Mouse (Mus musculus) limb, embryonic 15.5 days (tissue): Measurements from ENCODE around the gene Zfand6. TPM values are rescaled to one million over a fixed set of nuclear protein-coding genes. Genes with fewer than 3 reads are reported as not detected.
A peak's percentile ranks its signal among the peaks of the same experiment; 100 is the strongest.

Experiments
- ATAC-seq: fragments of 200-750 bp; cut with Nextera tagmentation; 2 replicates; pipeline ENCODE4 v1.8.0; 2017; ENCODE audit warnings: low read depth, moderate TSS enrichment; ENCODE audit not compliant: insufficient number of reproducible peaks, low FRiP score, low TSS enrichment
- H3K27ac ChIP-seq: fragments of 300-500 bp; sonication (generic); 2 replicates; pipeline ENCODE4 v1.5.1; 2015; ENCODE audit warnings: moderate library complexity, mild to moderate bottlenecking, inconsistent platforms
- H3K27me3 ChIP-seq: fragments of 300-500 bp; sonication (generic); 2 replicates; pipeline ENCODE4 v1.6.1; 2015; ENCODE audit warnings: inconsistent platforms
- H3K36me3 ChIP-seq: fragments of 300-500 bp; sonication (generic); 2 replicates; pipeline ENCODE4 v1.6.1; 2015; ENCODE audit warnings: inconsistent platforms
- H3K4me1 ChIP-seq: fragments of 300-500 bp; sonication (generic); 2 replicates; pipeline ENCODE4 v1.6.1; 2015; ENCODE audit warnings: inconsistent platforms
- H3K4me2 ChIP-seq: fragments of 300-500 bp; sonication (generic); 2 replicates; pipeline ENCODE4 v1.6.1; 2015; ENCODE audit warnings: mild to moderate bottlenecking, inconsistent platforms
- H3K4me3 ChIP-seq: fragments of 300-500 bp; sonication (generic); 2 replicates; pipeline ENCODE4 v1.5.1; 2015; ENCODE audit warnings: mild to moderate bottlenecking, inconsistent platforms
- H3K9ac ChIP-seq: fragments of 300-500 bp; sonication (generic); 2 replicates; pipeline ENCODE4 v1.6.1; 2015; ENCODE audit warnings: inconsistent platforms
- H3K9me3 ChIP-seq: fragments of 300-500 bp; sonication (generic); 2 replicates; pipeline ENCODE4 v1.6.1; 2016; ENCODE audit warnings: inconsistent platforms
- WGBS: fragments of 180-500 bp; shearing (Covaris S2); methylation state at CpG from one replicate; pipeline ENCODE4 v1.1.7; 2015; 5-methylcytosine and 5-hydroxymethylcytosine counted together
- polyA plus RNA-seq: library from polyadenylated mRNA; unstranded; fragments of >200 nt; fragmentation: Nextera tagmentation; extraction: Ambion mirVana; gene quantifications from 2 replicates; pipeline ENCODE4 v1.2.1, GENCODE M21; 2015

Zfand6 gene
- polyA plus RNA-seq, 1 experiment from 2014 or later, result 153 TPM

DNA sequence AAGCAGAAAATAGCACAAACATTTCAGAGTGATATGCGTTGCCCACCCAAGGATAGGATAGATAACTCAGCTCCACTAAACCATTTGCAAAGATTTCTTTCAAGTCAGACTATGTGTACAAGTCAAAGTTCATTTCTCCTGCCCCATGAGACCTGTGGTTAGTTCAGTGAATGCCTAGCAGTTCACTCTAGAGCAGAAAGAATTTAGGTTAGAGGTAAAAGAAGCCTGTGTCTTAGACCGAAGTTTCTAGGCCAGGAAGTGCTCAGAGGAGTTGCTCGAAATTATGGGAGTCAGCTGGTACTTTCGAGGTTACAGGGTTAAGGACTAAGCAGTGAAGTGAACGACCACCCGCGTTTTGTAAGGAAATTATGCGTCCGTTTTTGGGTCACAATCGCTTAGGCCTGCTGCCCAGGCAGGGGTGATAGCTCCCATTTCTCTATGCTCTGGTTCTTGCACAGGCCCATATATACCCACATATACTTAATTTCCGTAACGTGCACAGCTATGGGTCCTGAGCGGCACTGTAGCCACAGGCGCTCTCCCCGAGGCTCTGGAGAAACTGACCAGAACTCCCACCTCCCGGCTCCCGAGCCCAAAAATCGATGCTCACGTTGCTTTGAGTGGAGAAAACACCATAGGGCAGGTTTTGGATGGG is 84.6 kb downstream of the Zfand6 start:
- no peaks in the 10 kb centered on the region for H3K36me3 ChIP-seq
- H3K9me3 ChIP-seq, result no peaks in the 10 kb centered on the region
- 9% methylated on average over 19 of the region's 19 CpGs for WGBS
- no peak overlapping the region for H3K27ac ChIP-seq
- H3K4me1 ChIP-seq, result peaks cover 7% of the 10 kb centered on the region; the same call in 1 of the 2 replicates
- no peaks in the 10 kb centered on the region for H3K27me3 ChIP-seq
- no peak for ATAC-seq
- H3K4me3 ChIP-seq, result peak overlapping the region; percentile 54
- H3K9ac ChIP-seq, result peak overlapping the region; percentile 42; the same call in 1 of the 2 replicates
- peak overlapping the region; percentile 92 for H3K4me2 ChIP-seq

DNA sequence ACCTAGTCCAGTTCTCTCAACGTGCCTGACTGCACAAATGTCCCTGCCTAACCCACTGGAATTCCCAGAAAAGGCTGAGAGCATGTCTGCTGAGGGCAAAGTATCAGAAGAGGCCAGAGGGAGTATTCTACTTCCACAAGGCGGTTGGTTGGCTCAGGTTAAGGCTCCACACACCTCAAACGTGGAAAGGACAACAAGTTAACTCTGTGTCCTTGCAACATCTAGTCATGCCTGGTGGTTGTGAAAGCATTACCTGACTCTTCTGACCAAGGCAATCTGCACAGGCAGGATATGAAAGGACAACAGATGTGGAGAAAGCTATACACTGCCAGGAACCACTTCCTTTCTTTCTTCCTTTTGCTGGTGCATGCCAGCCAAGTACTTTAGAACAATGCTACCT is 85.3 kb downstream of the Zfand6 start:
- no peaks in the 10 kb centered on the region for H3K27me3 ChIP-seq
- H3K27ac ChIP-seq, result no peak overlapping the region
- no peak overlapping the region for H3K4me3 ChIP-seq
- ATAC-seq, result no peak
- no peaks in the 10 kb centered on the region for H3K36me3 ChIP-seq
- no peak overlapping the region for H3K9ac ChIP-seq
- H3K4me2 ChIP-seq, result no peak overlapping the region
- H3K4me1 ChIP-seq, result peaks cover 7% of the 10 kb centered on the region; the same call in 1 of the 2 replicates
- H3K9me3 ChIP-seq, result no peaks in the 10 kb centered on the region
- WGBS, result 55% methylated on average over 3 of the region's 3 CpGs

DNA sequence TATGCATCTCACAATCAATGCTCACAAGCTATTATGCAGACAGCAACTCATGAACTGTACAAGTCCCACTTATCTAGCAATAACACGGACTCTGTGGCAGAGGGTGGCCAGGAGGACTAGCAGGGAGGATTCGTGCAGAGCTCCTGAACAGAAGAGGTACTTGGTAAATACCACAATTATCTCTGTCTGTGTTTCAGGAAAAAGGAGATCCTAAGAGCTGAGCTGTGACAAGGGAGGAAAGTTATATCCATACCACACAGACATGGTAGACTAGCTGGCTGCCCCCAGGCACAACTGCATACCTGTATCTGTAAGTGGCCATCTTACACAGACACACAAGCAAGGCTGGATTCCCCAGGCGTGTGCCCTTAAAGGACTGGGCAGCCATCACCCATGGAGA is 88.4 kb downstream of the Zfand6 start:
- Histone ChIP-seq H3K27me3 (no peaks in the 10 kb centered on the region), H3K9ac (no peak overlapping the region), H3K9me3 (no peaks in the 10 kb centered on the region), H3K4me2 (no peak overlapping the region), H3K36me3 (no peaks in the 10 kb centered on the region), H3K4me3 (no peak overlapping the region), H3K27ac (no peak overlapping the region), H3K4me1 (peaks cover 7% of the 10 kb centered on the region; the same call in 1 of the 2 replicates)
- ATAC-seq, result no peak
- WGBS, result 82% methylated on average over 3 of the region's 3 CpGs

DNA sequence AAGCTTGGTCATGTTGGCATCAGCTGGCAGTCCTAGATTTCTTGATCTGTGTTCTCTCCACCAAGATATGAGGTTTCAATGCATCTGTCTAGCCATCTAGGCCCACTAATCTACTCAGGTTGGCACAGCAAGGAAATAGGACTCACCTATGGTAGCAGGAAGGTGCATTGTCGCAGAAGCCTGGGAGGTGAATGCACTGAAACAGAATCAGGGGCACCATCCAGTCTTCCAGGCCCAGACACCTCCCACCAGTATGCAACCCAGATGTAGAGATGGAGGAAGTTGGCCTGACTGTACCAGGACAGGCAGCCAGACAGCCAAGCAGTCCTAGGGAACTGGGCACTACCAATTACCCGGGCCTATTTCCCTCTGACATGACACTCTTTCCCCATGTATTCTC is 89.1 kb downstream of the Zfand6 start:
- 88% methylated on average over 2 of the region's 2 CpGs for WGBS
- Histone ChIP-seq H3K27ac (no peak overlapping the region), H3K9me3 (no peaks in the 10 kb centered on the region), H3K27me3 (no peaks in the 10 kb centered on the region), H3K36me3 (no peaks in the 10 kb centered on the region), H3K4me2 (no peak overlapping the region), H3K4me1 (peaks cover 7% of the 10 kb centered on the region; the same call in 1 of the 2 replicates), H3K9ac (no peak overlapping the region), H3K4me3 (no peak overlapping the region)
- no peak for ATAC-seq

DNA sequence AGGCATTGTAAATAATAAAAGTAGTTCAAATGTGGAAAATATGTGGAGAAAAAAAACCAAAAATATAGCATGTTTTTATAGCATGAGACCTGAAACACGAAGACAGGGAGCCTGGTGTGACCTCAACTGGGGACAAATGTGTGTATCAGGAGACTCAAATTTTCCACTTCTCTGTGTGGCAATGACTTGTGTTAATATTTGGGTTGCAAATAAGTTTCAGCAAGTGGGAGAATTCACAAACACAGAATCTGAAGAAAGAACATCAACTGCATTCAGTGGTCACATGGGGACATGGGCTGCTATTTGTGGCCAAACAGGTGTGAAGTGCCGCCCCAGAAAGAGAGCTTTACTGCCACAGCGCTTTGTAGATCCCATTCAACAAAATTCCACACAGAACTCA is 93.1 kb downstream of the Zfand6 start:
- Histone ChIP-seq H3K27me3 (no peaks in the 10 kb centered on the region), H3K36me3 (no peaks in the 10 kb centered on the region), H3K9me3 (no peaks in the 10 kb centered on the region), H3K27ac (no peak overlapping the region), H3K9ac (no peak overlapping the region), H3K4me3 (no peak overlapping the region), H3K4me1 (peaks cover 3% of the 10 kb centered on the region; the same call in 1 of the 2 replicates), H3K4me2 (no peak overlapping the region)
- 78% methylated on average over 3 of the region's 3 CpGs for WGBS
- ATAC-seq, result no peak

DNA sequence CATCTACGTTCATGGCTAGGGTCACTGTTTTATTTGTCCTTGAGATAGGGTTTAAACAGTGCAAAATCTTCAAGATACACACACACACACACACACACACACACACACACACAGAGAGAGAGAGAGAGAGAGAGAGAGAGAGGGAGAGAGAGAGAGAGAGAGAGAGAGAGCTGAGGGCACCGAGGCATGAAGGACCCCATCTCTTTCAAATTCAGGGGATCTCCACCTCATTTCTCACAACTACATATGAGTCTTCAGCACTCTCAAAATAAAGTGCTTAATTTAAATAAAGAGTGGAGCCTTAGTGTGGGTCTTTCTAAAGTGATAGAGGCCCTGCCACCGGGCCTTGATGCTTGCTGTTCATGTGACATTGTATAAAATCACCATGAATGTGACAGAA is 93.8 kb downstream of the Zfand6 start:
- Histone ChIP-seq H3K4me1 (peaks cover 3% of the 10 kb centered on the region; the same call in 1 of the 2 replicates), H3K9me3 (no peaks in the 10 kb centered on the region), H3K36me3 (no peaks in the 10 kb centered on the region), H3K4me2 (no peak overlapping the region), H3K4me3 (no peak overlapping the region), H3K27me3 (no peaks in the 10 kb centered on the region), H3K27ac (no peak overlapping the region), H3K9ac (no peak overlapping the region)
- 93% methylated on average over 3 of the region's 3 CpGs for WGBS
- no peak for ATAC-seq

DNA sequence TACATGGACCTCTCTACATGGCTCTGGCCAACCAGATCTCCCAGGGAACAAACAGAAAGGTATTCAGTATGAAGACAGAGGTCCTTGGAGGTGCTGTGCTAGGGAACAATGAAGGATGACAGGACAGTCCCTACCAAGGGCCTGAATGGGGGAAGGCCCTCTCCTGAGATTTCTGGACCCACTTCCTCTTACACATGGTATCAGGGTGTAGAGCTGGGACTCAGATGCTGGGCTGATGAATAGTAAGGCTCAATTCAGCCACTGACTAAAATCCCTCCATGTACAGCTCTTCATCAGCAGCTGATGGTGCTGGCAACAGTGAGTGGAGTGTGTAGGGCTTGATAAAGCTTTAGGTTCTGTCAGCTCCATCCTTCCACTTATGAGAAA is 94.8 kb downstream of the Zfand6 start:
- no peak for ATAC-seq
- no peak overlapping the region for H3K27ac ChIP-seq
- no peaks in the 10 kb centered on the region for H3K36me3 ChIP-seq
- H3K9me3 ChIP-seq, result no peaks in the 10 kb centered on the region
- H3K4me2 ChIP-seq, result no peak overlapping the region
- no peaks in the 10 kb centered on the region for H3K27me3 ChIP-seq
- peaks cover 3% of the 10 kb centered on the region; the same call in 1 of the 2 replicates for H3K4me1 ChIP-seq
- H3K9ac ChIP-seq, result no peak overlapping the region
- no peak overlapping the region for H3K4me3 ChIP-seq

DNA sequence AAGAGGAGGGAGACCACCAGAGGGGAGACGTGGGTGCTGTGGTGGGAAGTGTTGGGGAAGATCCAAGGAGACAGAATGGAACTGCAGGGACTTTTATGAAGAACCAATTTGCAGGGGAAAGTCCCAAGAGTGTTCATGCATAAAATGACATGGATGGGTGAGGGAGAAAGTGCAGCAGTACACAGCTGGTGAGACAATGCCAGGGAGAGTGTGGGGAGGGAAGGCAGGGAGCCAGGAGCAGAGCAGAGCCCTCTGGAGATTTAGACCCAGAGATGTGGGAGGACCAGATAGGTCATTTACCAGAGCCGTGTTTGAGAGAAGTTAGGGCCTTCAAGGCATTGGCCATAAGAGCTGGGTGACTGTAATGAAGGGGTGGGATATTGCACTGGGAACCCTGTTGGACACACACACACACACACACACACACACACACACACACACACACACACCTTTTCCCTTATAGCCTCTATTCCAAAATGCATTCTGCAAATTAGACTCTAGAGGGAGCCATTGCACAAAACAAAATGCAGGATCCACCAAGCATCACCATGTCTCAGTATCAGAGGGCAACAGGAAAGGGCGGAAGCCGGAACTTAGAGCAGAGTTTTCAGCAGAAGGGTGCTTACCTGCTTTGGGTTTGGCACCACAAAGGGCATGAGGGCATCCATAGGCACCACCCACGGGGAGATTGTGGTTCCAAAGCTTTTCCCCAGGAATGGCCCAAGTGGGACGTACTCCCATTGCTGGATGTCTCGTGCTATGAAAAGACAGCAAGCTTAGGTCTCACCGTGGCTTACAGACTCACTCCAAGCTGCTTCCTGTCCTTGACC is 95.5 kb downstream of the Zfand6 start:
- H3K4me3 ChIP-seq, result no peak overlapping the region
- H3K4me2 ChIP-seq, result no peak overlapping the region
- ATAC-seq, result 0 out of 2 replicates have a peak, but pooled peaks have one; percentile 8
- no peak overlapping the region for H3K9ac ChIP-seq
- WGBS, result 47% methylated on average over 8 of the region's 8 CpGs
- no peaks in the 10 kb centered on the region for H3K27me3 ChIP-seq
- no peaks in the 10 kb centered on the region for H3K9me3 ChIP-seq
- no peaks in the 10 kb centered on the region for H3K36me3 ChIP-seq
- H3K27ac ChIP-seq, result no peak overlapping the region
- H3K4me1 ChIP-seq, result peaks cover 3% of the 10 kb centered on the region; the same call in 1 of the 2 replicates

DNA sequence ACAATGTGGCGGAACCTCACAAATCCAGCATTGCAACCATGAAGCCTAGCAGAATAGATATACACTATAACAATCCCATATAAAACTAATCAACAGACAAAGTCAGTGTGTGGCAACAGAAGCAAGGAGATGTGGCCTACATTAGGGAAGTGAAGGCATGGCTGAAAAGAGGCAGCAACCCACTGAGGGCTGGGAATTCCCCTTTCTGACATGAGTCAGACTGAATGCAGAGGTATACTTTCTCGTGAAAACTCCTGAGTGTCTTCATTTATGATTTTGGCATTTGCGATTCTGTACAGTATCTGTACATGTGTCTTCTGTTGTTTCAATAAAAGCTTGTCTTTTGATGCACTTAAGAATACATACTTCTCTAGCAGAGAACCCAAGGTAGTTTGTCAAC is 98.4 kb downstream of the Zfand6 start:
- H3K4me1 ChIP-seq, result peaks cover 3% of the 10 kb centered on the region; the same call in 1 of the 2 replicates
- H3K27me3 ChIP-seq, result no peaks in the 10 kb centered on the region
- no peaks in the 10 kb centered on the region for H3K9me3 ChIP-seq
- no peak overlapping the region for H3K4me3 ChIP-seq
- H3K36me3 ChIP-seq, result no peaks in the 10 kb centered on the region
- ATAC-seq, result no peak
- WGBS, result 83% methylated on average over 3 of the region's 3 CpGs
- H3K27ac ChIP-seq, result no peak overlapping the region
- H3K4me2 ChIP-seq, result no peak overlapping the region
- no peak overlapping the region for H3K9ac ChIP-seq

DNA sequence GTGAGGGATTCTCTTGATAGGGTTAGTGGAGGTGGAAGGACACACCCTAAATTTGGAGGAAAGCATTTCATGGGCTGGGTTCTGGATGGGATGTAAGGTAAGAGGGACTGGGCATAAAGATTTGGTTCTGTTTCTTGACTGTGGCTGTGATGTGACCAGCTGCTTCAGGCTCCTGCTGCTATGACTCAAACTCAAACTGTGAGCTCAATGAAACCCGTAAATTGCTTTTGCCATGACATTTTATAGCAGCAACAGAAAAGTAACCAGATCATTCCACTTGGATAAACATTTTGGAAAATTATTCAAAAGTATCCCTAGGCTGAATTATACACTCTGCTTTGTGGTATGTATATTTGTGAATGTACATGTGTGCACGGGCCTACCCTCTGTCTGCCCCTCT is 99.1 kb downstream of the Zfand6 start:
- no peak overlapping the region for H3K4me2 ChIP-seq
- H3K9ac ChIP-seq, result no peak overlapping the region
- H3K4me3 ChIP-seq, result no peak overlapping the region
- no peaks in the 10 kb centered on the region for H3K36me3 ChIP-seq
- no peak overlapping the region for H3K27ac ChIP-seq
- H3K27me3 ChIP-seq, result no peaks in the 10 kb centered on the region
- 78% methylated on average over 2 of the region's 2 CpGs for WGBS
- H3K9me3 ChIP-seq, result no peaks in the 10 kb centered on the region
- no peak for ATAC-seq
- peaks cover 3% of the 10 kb centered on the region; the same call in 1 of the 2 replicates for H3K4me1 ChIP-seq

DNA sequence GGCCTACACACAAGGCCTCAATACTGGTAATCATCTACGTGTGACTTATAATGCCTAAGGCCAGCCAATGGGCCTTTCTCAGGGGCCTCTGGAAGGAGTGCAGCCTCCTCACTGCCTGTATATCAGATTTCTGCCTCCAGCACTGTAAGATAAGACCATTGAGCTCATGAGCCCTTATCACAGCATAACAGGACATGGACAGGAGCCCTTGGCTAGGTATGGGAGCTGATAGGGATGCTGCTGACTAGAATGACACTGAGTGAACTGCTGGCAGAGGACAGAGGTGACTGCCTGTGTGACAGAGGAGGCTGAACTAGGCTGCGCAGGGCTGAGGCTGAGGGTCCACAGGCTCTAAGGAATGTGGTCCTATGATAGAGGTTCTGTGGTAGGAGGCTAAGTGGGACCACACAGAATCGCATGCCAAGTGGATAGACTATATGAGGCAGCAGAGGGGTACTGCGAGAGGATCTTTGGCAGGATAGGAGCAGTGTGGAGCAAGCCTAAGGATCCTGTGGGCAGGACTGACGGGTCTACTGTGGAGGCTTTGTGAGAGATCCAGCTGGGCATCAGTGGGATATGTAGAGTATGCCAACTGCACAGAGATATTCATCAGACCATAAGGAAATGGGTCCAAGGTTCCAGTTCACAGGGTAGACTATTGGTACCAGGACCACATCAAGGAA is 102.5 kb downstream of the Zfand6 start:
- Histone ChIP-seq H3K4me1 (no peaks in the 10 kb centered on the region), H3K36me3 (no peaks in the 10 kb centered on the region), H3K9ac (no peak overlapping the region), H3K27ac (no peak overlapping the region), H3K4me3 (no peak overlapping the region), H3K4me2 (no peak overlapping the region), H3K9me3 (no peaks in the 10 kb centered on the region), H3K27me3 (no peaks in the 10 kb centered on the region)
- WGBS, result 91% methylated on average over 5 of the region's 5 CpGs
- no peak for ATAC-seq
